Mouse (Mus musculus): ENCODE measurements around the gene Dmwd. TPM values are rescaled to one million over a fixed set of nuclear protein-coding genes. Genes with fewer than 3 reads are reported as not detected.

The Dmwd gene
- polyA plus RNA-seq, 1 experiment: 16.3 TPM

GRCm38 (mm10) chr7:19080451-19080950 lies 4.5 kb downstream of the Dmwd start:
- peaks cover 19% of the 10 kb centered on the region for H3K4me1 ChIP-seq (ENCODE audit: control insufficient read depth, insufficient read depth, insufficient read length, low read length)
- WGBS: 92% methylated on average over 19 of the region's 19 CpGs
- no peak for TF ChIP-seq CTCF (IDR thresholded peaks at IDR 0.05; ENCODE audit: extremely low read depth, insufficient read length, insufficient replicate concordance, low read depth, low read length)

GRCm38 (mm10) chr7:19082171-19082570 lies 6.1 kb downstream of the Dmwd start:
- H3K4me1 ChIP-seq (ENCODE audit: control insufficient read depth, insufficient read depth, insufficient read length, low read length): peaks cover 18% of the 10 kb centered on the region

More at GRCm38 (mm10) chr7:19080451-19080950, 4.5 kb downstream of the Dmwd start:
- peaks cover 6% of the 10 kb centered on the region for H3K27me3 ChIP-seq (ENCODE audit: control insufficient read depth, insufficient read depth, low read length)
- H3K4me3 ChIP-seq (ENCODE audit: low read depth, low read length): no peak overlapping the region
- no peaks in the 10 kb centered on the region for H3K36me3 ChIP-seq (ENCODE audit: control insufficient read depth, insufficient read depth, low read length)
- no peak overlapping the region for H3K27ac ChIP-seq (ENCODE audit: insufficient read depth, low read depth, low read length)

GRCm38 (mm10) chr7:19083096-19083495 lies 7.1 kb downstream of the Dmwd start:
- TF ChIP-seq POLR2A (IDR thresholded peaks at IDR 0.05; ENCODE audit: low read depth, low read length) (no peak), CTCF (IDR thresholded peaks at IDR 0.05; ENCODE audit: extremely low read depth, insufficient read length, insufficient replicate concordance, low read depth, low read length) (no peak)
- WGBS: 38% methylated on average over 6 of the region's 6 CpGs
- H3K36me3 ChIP-seq (ENCODE audit: control insufficient read depth, insufficient read depth, low read length): no peaks in the 10 kb centered on the region
- H3K27ac ChIP-seq (ENCODE audit: insufficient read depth, low read depth, low read length): 0 out of 2 replicates have a peak overlapping the region, but pooled peaks have one; percentile 34
- no peak overlapping the region for H3K4me3 ChIP-seq (ENCODE audit: low read depth, low read length)
- no peaks in the 10 kb centered on the region; the same call in 1 of the 2 replicates for H3K27me3 ChIP-seq (ENCODE audit: control insufficient read depth, insufficient read depth, low read length)
- H3K4me1 ChIP-seq (ENCODE audit: control insufficient read depth, insufficient read depth, insufficient read length, low read length): peaks cover 17% of the 10 kb centered on the region

More at GRCm38 (mm10) chr7:19082171-19082570, 6.1 kb downstream of the Dmwd start:
- Histone ChIP-seq H3K36me3 (ENCODE audit: control insufficient read depth, insufficient read depth, low read length) (no peaks in the 10 kb centered on the region), H3K27me3 (ENCODE audit: control insufficient read depth, insufficient read depth, low read length) (no peaks in the 10 kb centered on the region; the same call in 1 of the 2 replicates), H3K4me3 (ENCODE audit: low read depth, low read length) (no peak overlapping the region), H3K27ac (ENCODE audit: insufficient read depth, low read depth, low read length) (peak overlapping the region; percentile 9; the same call in 1 of the 2 replicates)
- TF ChIP-seq POLR2A (IDR thresholded peaks at IDR 0.05; ENCODE audit: low read depth, low read length) (no peak), CTCF (IDR thresholded peaks at IDR 0.05; ENCODE audit: extremely low read depth, insufficient read length, insufficient replicate concordance, low read depth, low read length) (no peak)
- 74% methylated on average over 4 of the region's 4 CpGs for WGBS

- Histone ChIP-seq H3K4me3 (ENCODE audit: low read depth, low read length) (peak within 1 kb of the TSS; percentile 44), H3K27me3 (ENCODE audit: control insufficient read depth, insufficient read depth, low read length) (no peaks in the 10 kb centered on the region; the same call in 1 of the 2 replicates), H3K27ac (ENCODE audit: insufficient read depth, low read depth, low read length) (peak within 1 kb of the TSS; percentile 52), H3K4me1 (ENCODE audit: control insufficient read depth, insufficient read depth, insufficient read length, low read length) (peaks cover 17% of the 10 kb centered on the region), H3K36me3 (ENCODE audit: control insufficient read depth, insufficient read depth, low read length) (no peaks in the 10 kb centered on the region)
- TF ChIP-seq POLR2A (IDR thresholded peaks at IDR 0.05; ENCODE audit: low read depth, low read length): no peak; the same call in 1 of the 2 replicates
- no peak for TF ChIP-seq CTCF (IDR thresholded peaks at IDR 0.05; ENCODE audit: extremely low read depth, insufficient read length, insufficient replicate concordance, low read depth, low read length)
- WGBS: 18% methylated on average over 10 of the region's 10 CpGs
Observed at GRCm38 (mm10) chr7:19083701-19084100, 7.7 kb downstream of the Dmwd start, which contains the start of gene Dmpk. Gene Dmpk, plus strand, starts transcription at chr7:19083849.

DNA sequence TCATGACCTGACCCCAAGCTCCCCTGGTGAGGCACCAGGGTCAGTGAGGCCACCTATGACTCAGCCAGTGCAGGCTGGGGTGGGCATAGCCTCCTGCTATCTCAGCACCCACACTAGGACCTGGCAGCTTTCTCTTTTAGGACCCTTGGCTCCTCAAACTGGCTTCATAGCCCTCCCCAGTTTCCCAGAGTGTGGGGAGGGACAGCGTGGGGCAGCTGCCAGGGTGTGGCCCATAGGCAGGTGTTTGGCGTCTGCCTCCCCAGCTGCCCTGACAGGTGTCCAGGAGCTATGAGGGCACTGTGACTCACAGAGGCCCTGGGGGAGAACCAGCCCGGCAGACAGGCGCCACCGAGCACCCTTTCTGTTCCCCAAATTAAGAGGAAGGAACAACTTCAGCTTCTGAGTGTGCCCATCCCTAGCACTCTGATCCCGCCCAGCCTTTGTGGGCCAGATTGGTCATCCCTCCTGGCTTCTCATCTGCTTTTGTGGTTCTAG lies 8.3 kb downstream of the Dmwd start:
- no peak for TF ChIP-seq POLR2A (IDR thresholded peaks at IDR 0.05; ENCODE audit: low read depth, low read length)
- no peak for TF ChIP-seq CTCF (IDR thresholded peaks at IDR 0.05; ENCODE audit: extremely low read depth, insufficient read length, insufficient replicate concordance, low read depth, low read length)
- Histone ChIP-seq H3K27me3 (ENCODE audit: control insufficient read depth, insufficient read depth, low read length) (no peaks in the 10 kb centered on the region; the same call in 1 of the 2 replicates), H3K36me3 (ENCODE audit: control insufficient read depth, insufficient read depth, low read length) (no peaks in the 10 kb centered on the region), H3K27ac (ENCODE audit: insufficient read depth, low read depth, low read length) (peak overlapping the region; percentile 52), H3K4me1 (ENCODE audit: control insufficient read depth, insufficient read depth, insufficient read length, low read length) (peaks cover 17% of the 10 kb centered on the region), H3K4me3 (ENCODE audit: low read depth, low read length) (peak overlapping the region; percentile 44)
- WGBS: 10% methylated on average over 6 of the region's 6 CpGs

DNA sequence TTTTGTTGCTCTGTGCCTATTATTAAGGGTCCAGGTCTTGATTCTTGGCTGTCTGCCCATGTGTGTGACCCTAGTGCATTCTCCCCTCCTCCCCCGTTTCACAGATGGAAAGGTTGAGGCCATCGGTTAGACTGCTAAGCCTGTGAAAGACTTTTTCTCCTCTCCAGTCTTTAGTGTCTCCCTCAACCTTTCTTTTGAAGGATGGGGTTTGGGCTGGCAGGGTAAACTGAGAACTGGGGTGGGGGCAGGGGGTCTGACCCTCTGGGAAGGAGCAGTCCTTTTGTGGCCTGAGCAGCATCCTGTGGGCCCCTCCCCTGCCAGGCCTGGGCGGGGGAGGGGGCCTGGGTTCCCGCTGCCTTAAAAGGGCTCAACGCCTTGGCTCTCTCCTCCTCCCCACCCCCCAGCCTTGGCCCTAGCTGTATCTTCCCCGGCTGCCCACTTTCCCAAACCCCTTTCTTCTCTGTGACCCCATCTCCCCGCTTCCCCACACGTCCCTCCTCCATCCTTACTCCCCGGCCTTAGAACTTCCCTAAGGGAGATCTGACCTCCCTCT lies 9.0 kb downstream of the Dmwd start:
- H3K36me3 ChIP-seq (ENCODE audit: control insufficient read depth, insufficient read depth, low read length): no peaks in the 10 kb centered on the region
- no peak for TF ChIP-seq CTCF (IDR thresholded peaks at IDR 0.05; ENCODE audit: extremely low read depth, insufficient read length, insufficient replicate concordance, low read depth, low read length)
- TF ChIP-seq POLR2A (IDR thresholded peaks at IDR 0.05; ENCODE audit: low read depth, low read length): no peak
- peaks cover 17% of the 10 kb centered on the region for H3K4me1 ChIP-seq (ENCODE audit: control insufficient read depth, insufficient read depth, insufficient read length, low read length)
- H3K4me3 ChIP-seq (ENCODE audit: low read depth, low read length): peak overlapping the region; percentile 44
- WGBS: 21% methylated on average over 9 of the region's 9 CpGs
- H3K27ac ChIP-seq (ENCODE audit: insufficient read depth, low read depth, low read length): peak overlapping the region; percentile 52; the same call in 1 of the 2 replicates
- no peaks in the 10 kb centered on the region; the same call in 1 of the 2 replicates for H3K27me3 ChIP-seq (ENCODE audit: control insufficient read depth, insufficient read depth, low read length)

- Histone ChIP-seq H3K4me1 (ENCODE audit: control insufficient read depth, insufficient read depth, insufficient read length, low read length) (peaks cover 17% of the 10 kb centered on the region), H3K27me3 (ENCODE audit: control insufficient read depth, insufficient read depth, low read length) (no peaks in the 10 kb centered on the region; the same call in 1 of the 2 replicates), H3K36me3 (ENCODE audit: control insufficient read depth, insufficient read depth, low read length) (no peaks in the 10 kb centered on the region), H3K27ac (ENCODE audit: insufficient read depth, low read depth, low read length) (peak overlapping the region; percentile 50), H3K4me3 (ENCODE audit: low read depth, low read length) (peak overlapping the region; percentile 44)
- no peak for TF ChIP-seq POLR2A (IDR thresholded peaks at IDR 0.05; ENCODE audit: low read depth, low read length)
- no peak for TF ChIP-seq CTCF (IDR thresholded peaks at IDR 0.05; ENCODE audit: extremely low read depth, insufficient read length, insufficient replicate concordance, low read depth, low read length)
- 14% methylated on average over 6 of the region's 6 CpGs for WGBS
Observed at GRCm38 (mm10) chr7:19085495-19085894, 9.5 kb downstream of the Dmwd start.

Data from small intestine, adult 2 months (tissue).